Mouse (Mus musculus) CH12.LX (cell line): ENCODE results near the gene Zfp768. TPM values are rescaled to one million over a fixed set of nuclear protein-coding genes. Genes with fewer than 3 reads are reported as not detected.
"Not testable (repeated sequence)": the region's sequence is repeated elsewhere in the genome, so short reads cannot be mapped to it uniquely, and the experiment has no call there.

Experiments
- DNase-seq: peaks from one replicate; pipeline ENCODE4 v3.0.0-alpha.2; 2013; ENCODE audit errors: extremely low read depth
- H3K27ac ChIP-seq: 2 replicates; pipeline ENCODE4 v1.5.1; 2012; ENCODE audit warnings: low read depth, mild to moderate bottlenecking, control low read depth, moderate library complexity; ENCODE audit not compliant: insufficient read depth
- H3K27me3 ChIP-seq: replicated peaks from 2 replicates; pipeline ENCODE3; 2012; ENCODE audit warnings: inconsistent platforms
- H3K36me3 ChIP-seq, 2 experiments: replicated peaks in 1 of 2; 2 replicates each; pipeline versions ENCODE3 to v1.6.1; 2012; ENCODE audit warnings: inconsistent platforms in 1 of 2, low read length in 1 of 2, mild to moderate bottlenecking in 1 of 2, mixed read lengths in 1 of 2, moderate library complexity in 1 of 2; ENCODE audit not compliant: control insufficient read depth in 1 of 2, insufficient read depth in 1 of 2
- H3K4me1 ChIP-seq, 2 experiments: 2 replicates each; pipeline ENCODE4 v1.6.1; 2012; ENCODE audit warnings: inconsistent platforms in 1 of 2, moderate library complexity in 1 of 2; ENCODE audit not compliant: insufficient read depth in 2 of 2, control insufficient read depth in 1 of 2
- H3K4me2 ChIP-seq: 2 replicates; pipeline ENCODE4 v1.6.1; 2012; ENCODE audit warnings: low read depth, mild to moderate bottlenecking, control low read depth; ENCODE audit not compliant: poor library complexity, insufficient read depth, severe bottlenecking
- H3K4me3 ChIP-seq, 3 experiments: fragments of 150-350 bp in 1 of 3; sonication (generic) in 1 of 3; replicated peaks in 1 of 3; 2 replicates each; pipeline versions ENCODE3 to v1.5.1; 2011 to 2012; ENCODE audit warnings: low read depth in 2 of 3, low read length in 2 of 3, mild to moderate bottlenecking in 2 of 3, moderate library complexity in 2 of 3, control low read depth in 1 of 3, improper control_type of control experiment in 1 of 3, inconsistent platforms in 1 of 3, mixed read lengths in 1 of 3; ENCODE audit not compliant: poor library complexity in 1 of 3
- H3K79me2 ChIP-seq: replicated peaks from 2 replicates; pipeline ENCODE4 v1.6.1; 2012; ENCODE audit warnings: mild to moderate bottlenecking, moderate library complexity; ENCODE audit not compliant: control insufficient read depth, poor library complexity, insufficient read depth, severe bottlenecking; ENCODE audit errors: extremely low read depth
- H3K9ac ChIP-seq: 2 replicates; pipeline ENCODE4 v1.6.1; 2012; ENCODE audit warnings: low read depth, mild to moderate bottlenecking, control low read depth, moderate library complexity; ENCODE audit not compliant: insufficient read depth
- H3K9me3 ChIP-seq: replicated peaks from 2 replicates; pipeline ENCODE3; 2012; ENCODE audit warnings: low read length, inconsistent platforms, mixed read lengths
- BHLHE40 ChIP-seq: IDR thresholded peaks from 2 replicates; pipeline ENCODE4 v1.6.1; 2011; ENCODE audit warnings: mild to moderate bottlenecking, low read depth, low read length, improper control_type of control experiment
- CHD1 ChIP-seq: IDR thresholded peaks from 2 replicates; pipeline ENCODE4 v1.6.1; 2012; ENCODE audit warnings: low read depth, low read length, improper control_type of control experiment, inconsistent platforms
- CTCF ChIP-seq, 2 experiments: IDR thresholded peaks in 1 of 2; conservative IDR thresholded peaks in 1 of 2; 2 replicates each; pipeline ENCODE4 v1.5.1; 2011 to 2012; ENCODE audit warnings: low read depth in 2 of 2, low read length in 2 of 2, improper control_type of control experiment in 1 of 2, inconsistent platforms in 1 of 2, mild to moderate bottlenecking in 1 of 2, moderate library complexity in 1 of 2
- EP300 ChIP-seq: IDR thresholded peaks from 2 replicates; pipeline ENCODE4 v1.6.1; 2011; ENCODE audit warnings: low read length, improper control_type of control experiment
- GABPA ChIP-seq: IDR thresholded peaks from 2 replicates; pipeline ENCODE4 v1.6.1; 2012; ENCODE audit warnings: low read depth, low read length, improper control_type of control experiment, inconsistent platforms; ENCODE audit not compliant: insufficient replicate concordance
- HCFC1 ChIP-seq: IDR thresholded peaks from 2 replicates; pipeline ENCODE4 v1.6.1; 2012; ENCODE audit warnings: low read depth, mild to moderate bottlenecking, inconsistent platforms, low read length, improper control_type of control experiment
- IRF4 ChIP-seq: IDR thresholded peaks from 2 replicates; pipeline ENCODE4 v1.6.1; 2014; ENCODE audit warnings: low read depth, mild to moderate bottlenecking, inconsistent platforms, low read length, improper control_type of control experiment
- JUND ChIP-seq: conservative IDR thresholded peaks from 2 replicates; pipeline ENCODE4 v1.6.1; 2011; ENCODE audit warnings: low read depth, low read length, improper control_type of control experiment
- MAX ChIP-seq: IDR thresholded peaks from 2 replicates; pipeline ENCODE4 v1.6.1; 2011; ENCODE audit warnings: low read length, improper control_type of control experiment
- MAZ ChIP-seq: IDR thresholded peaks from 2 replicates; pipeline ENCODE4 v1.6.1; 2012; ENCODE audit warnings: low read depth, mild to moderate bottlenecking, inconsistent platforms, low read length, improper control_type of control experiment, moderate library complexity
- MEF2A ChIP-seq: IDR thresholded peaks from 2 replicates; pipeline ENCODE4 v1.6.1; 2014; ENCODE audit warnings: low read depth, mild to moderate bottlenecking, inconsistent platforms, low read length, improper control_type of control experiment, borderline replicate concordance
- MXI1 ChIP-seq: IDR thresholded peaks from 2 replicates; pipeline ENCODE4 v1.6.1; 2011; ENCODE audit warnings: mild to moderate bottlenecking, low read depth, low read length, improper control_type of control experiment
- NRF1 ChIP-seq: IDR thresholded peaks from 2 replicates; pipeline ENCODE4 v1.6.1; 2014; ENCODE audit warnings: low read depth, mild to moderate bottlenecking, inconsistent platforms, low read length, improper control_type of control experiment, moderate library complexity
- POLR2AphosphoS2 ChIP-seq: IDR thresholded peaks from 2 replicates; pipeline ENCODE4 v1.6.1; 2011; ENCODE audit warnings: low read depth, low read length, improper control_type of control experiment
- RCOR1 ChIP-seq: conservative IDR thresholded peaks from 2 replicates; pipeline ENCODE4 v1.6.1; 2012; ENCODE audit warnings: low read depth, mild to moderate bottlenecking, inconsistent platforms, low read length, improper control_type of control experiment
- SIN3A ChIP-seq: IDR thresholded peaks from 2 replicates; pipeline ENCODE4 v1.6.1; 2012; ENCODE audit warnings: low read length, improper control_type of control experiment, inconsistent platforms
- SMC3 ChIP-seq: IDR thresholded peaks from 2 replicates; pipeline ENCODE4 v1.6.1; 2011; ENCODE audit warnings: low read depth, low read length, improper control_type of control experiment
- TCF12 ChIP-seq: IDR thresholded peaks from 2 replicates; pipeline ENCODE4 v1.6.1; 2014; ENCODE audit warnings: low read depth, mild to moderate bottlenecking, inconsistent platforms, low read length, improper control_type of control experiment
- UBTF ChIP-seq: IDR thresholded peaks from 2 replicates; pipeline ENCODE4 v1.6.1; 2012; ENCODE audit warnings: low read depth, mild to moderate bottlenecking, inconsistent platforms, low read length, improper control_type of control experiment, moderate library complexity
- USF1 ChIP-seq: IDR thresholded peaks from 2 replicates; pipeline ENCODE4 v1.6.1; 2014; ENCODE audit warnings: low read depth, mild to moderate bottlenecking, inconsistent platforms, low read length, improper control_type of control experiment
- USF2 ChIP-seq: conservative IDR thresholded peaks from 2 replicates; pipeline ENCODE4 v1.6.1; 2011; ENCODE audit warnings: low read depth, low read length, improper control_type of control experiment
- ZC3H11A ChIP-seq: IDR thresholded peaks from 2 replicates; pipeline ENCODE4 v1.6.1; 2012; ENCODE audit warnings: low read depth, mild to moderate bottlenecking, inconsistent platforms, low read length, improper control_type of control experiment
- ZKSCAN1 ChIP-seq: IDR thresholded peaks from 2 replicates; pipeline ENCODE4 v1.6.1; 2012; ENCODE audit warnings: low read depth, inconsistent platforms, low read length, improper control_type of control experiment, borderline replicate concordance
- ZMIZ1 ChIP-seq: IDR thresholded peaks from 2 replicates; pipeline ENCODE4 v1.6.1; 2012; ENCODE audit warnings: low read depth, mild to moderate bottlenecking, inconsistent platforms, low read length, improper control_type of control experiment
- ZNF384 ChIP-seq: IDR thresholded peaks from 2 replicates; pipeline ENCODE4 v1.6.1; 2012; ENCODE audit warnings: low read depth, low read length, improper control_type of control experiment, inconsistent platforms
- dilution Hi-C: fragments of 300-500 bp; cut with MboI; formaldehyde crosslinking; loops from 2 replicates; pipeline ENCODE4 v1.14.3; 2020; ENCODE audit warnings: low sequenced_read_pairs; ENCODE audit not compliant: extremely low pct_unique_long_range_greater_than_20kb, extremely low pct_ligation_motif_present
- in situ Hi-C: fragments of 300-500 bp; cut with MboI; formaldehyde crosslinking; loops from 3 replicates; pipeline ENCODE4 v1.14.3; 2019; ENCODE audit warnings: low sequenced_read_pairs, low pct_ligation_motif_present, low pct_unique_long_range_greater_than_20kb, mixed read lengths
- polyA plus RNA-seq: library from polyadenylated mRNA; unstranded; fragments of >175 nt; gene quantifications from 2 replicates; pipeline ENCODE4 v1.2.1, GENCODE M21; 2012; ENCODE audit warnings: low read depth; ENCODE audit not compliant: insufficient read length
- total RNA-seq, 2 experiments: library from RNA; depleted of rRNA; stranded (reverse); fragments of 300-350 nt in 1 of 2; fragments of >200 nt in 1 of 2; gene quantifications; 2 replicates each; pipeline ENCODE4 v1.2.3; 2012 to 2014

Gene Zfp768
- total and polyA plus RNA-seq, 3 experiments, result 5.0 to 9.9 (median 6.4) TPM

- Histone ChIP-seq H3K9ac (no peak overlapping the region), H3K36me3 (peaks cover 9 to 17% of the 10 kb centered on the region in 2 experiments), H3K27ac (no peak overlapping the region), H3K4me2 (no peak overlapping the region), H3K4me1 (peaks cover 8 to 14% of the 10 kb centered on the region in 2 experiments; a peak in 3 of 4 replicates), H3K27me3 (no peaks in the 10 kb centered on the region), H3K4me3 (no peak overlapping the region), H3K79me2 (no peaks in the 10 kb centered on the region), H3K9me3 (peaks cover 3% of the 10 kb centered on the region)
- in situ Hi-C loops, result no loop called here
- no peak for DNase-seq
- dilution Hi-C loops, result no loop called here
- TF ChIP-seq MEF2A (no peak), CTCF (conservative IDR thresholded peaks at IDR 0.05 in 1 of 2, IDR thresholded peaks at IDR 0.05 in 1 of 2; ENCODE audit: low read depth in 2 of 2, low read length in 2 of 2) (no peak), BHLHE40 (no peak), NRF1 (no peak), MXI1 (no peak), RCOR1 (no peak), JUND (no peak), MAX (no peak), SIN3A (no peak), ZMIZ1 (no peak), IRF4 (no peak)
Measured at GRCm38 (mm10) chr7:127390306-127390705, 44.9 kb upstream of the Zfp768 start.

GRCm38 (mm10) chr7:127388201-127388600 is 42.8 kb upstream of the Zfp768 start:
- dilution Hi-C loops, DNase-seq, H3K4me1 ChIP-seq, H3K27ac ChIP-seq, H3K27me3 ChIP-seq, in situ Hi-C loops, H3K9me3 ChIP-seq, H3K4me3 ChIP-seq, H3K79me2 ChIP-seq, H3K4me2 ChIP-seq, H3K9ac ChIP-seq: not testable (repeated sequence)
- peaks cover 18 to 31% of the 10 kb centered on the region in 2 experiments for H3K36me3 ChIP-seq

- Histone ChIP-seq H3K9me3 (peaks cover 11% of the 10 kb centered on the region), H3K4me1 (no peaks in the 10 kb centered on the region), H3K36me3 (peaks cover 15 to 30% of the 10 kb centered on the region in 2 experiments), H3K27me3 (no peaks in the 10 kb centered on the region), H3K4me3 (peak within 1 kb of the TSS; percentile 62 to 66 (median 64)), H3K4me2 (peak within 1 kb of the TSS; percentile 71), H3K79me2 (no peaks in the 10 kb centered on the region), H3K9ac (peak within 1 kb of the TSS; percentile 66), H3K27ac (no peak within 1 kb of the TSS)
- DNase-seq, result peak; percentile 95
- dilution Hi-C loops, result no loop called here
- in situ Hi-C loops, result no loop called here
- TF ChIP-seq MAX, result peak; percentile 98
- no peak for TF ChIP-seq SMC3
- TF ChIP-seq SIN3A, result peak; percentile 63
- TF ChIP-seq USF1, result peak; percentile 95
- TF ChIP-seq RCOR1, result no peak
- TF ChIP-seq EP300, result no peak
- peak; percentile 97 for TF ChIP-seq USF2
- TF ChIP-seq TCF12, result peak; percentile 34
- TF ChIP-seq UBTF, result no peak
- no peak for TF ChIP-seq ZC3H11A
- no peak for TF ChIP-seq CHD1
- no peak for TF ChIP-seq GABPA
- TF ChIP-seq POLR2AphosphoS2, result 0 out of 2 replicates have a peak, but pooled peaks have one; percentile 30
- TF ChIP-seq HCFC1, result peak; percentile 87
- no peak for TF ChIP-seq MAZ
- peak; percentile 57 for TF ChIP-seq ZMIZ1
- TF ChIP-seq ZNF384, result no peak
- TF ChIP-seq ZKSCAN1, result no peak
- no peak for TF ChIP-seq JUND
Measured at GRCm38 (mm10) chr7:127386641-127387392, 41.4 kb upstream of the Zfp768 start, which contains the start of gene 9130019O22Rik. TSS of gene 9130019O22Rik (minus strand) at chr7:127387166.
